Mouse (Mus musculus) heart, postnatal 0 days (tissue): ENCODE measurements around the gene Msrb1. TPM values are rescaled to one million over a fixed set of nuclear protein-coding genes. Genes with fewer than 3 reads are reported as not detected.

Experiments
- ATAC-seq: fragments of 200-750 bp; cut with Nextera tagmentation; 2 replicates; pipeline ENCODE4 v1.8.0; 2017; ENCODE audit warnings: low read depth, moderate number of reproducible peaks, moderate library complexity; ENCODE audit not compliant: insufficient read depth
- DNase-seq: peaks from one replicate; pipeline ENCODE4 v3.0.0-alpha.2; 2016; ENCODE audit warnings: low spot score
- H3K27ac ChIP-seq: fragments of 300-500 bp; sonication (generic); 2 replicates; pipeline ENCODE4 v1.5.1; 2014; ENCODE audit warnings: low read depth, mild to moderate bottlenecking
- H3K27me3 ChIP-seq: fragments of 300-500 bp; sonication (generic); 2 replicates; pipeline ENCODE4 v1.6.1; 2014; ENCODE audit warnings: low read length, mixed read lengths; ENCODE audit not compliant: control insufficient read depth, insufficient read depth
- H3K36me3 ChIP-seq: fragments of 300-500 bp; sonication (generic); replicated peaks from 2 replicates; pipeline ENCODE4 v1.6.1; 2014; ENCODE audit warnings: low read length, mixed read lengths; ENCODE audit not compliant: control insufficient read depth, insufficient read depth
- H3K4me1 ChIP-seq: fragments of 300-500 bp; sonication (generic); 2 replicates; pipeline ENCODE4 v1.6.1; 2014; ENCODE audit warnings: antibody characterized with exemption; ENCODE audit not compliant: control insufficient read depth, insufficient read depth
- H3K4me2 ChIP-seq: fragments of 300-500 bp; sonication (generic); 2 replicates; pipeline ENCODE4 v1.6.1; 2014; ENCODE audit warnings: low read depth, mild to moderate bottlenecking, low read length, moderate library complexity
- H3K4me3 ChIP-seq: fragments of 300-500 bp; sonication (generic); 2 replicates; pipeline ENCODE4 v1.5.1; 2014; ENCODE audit warnings: low read depth, low read length
- H3K9ac ChIP-seq: fragments of 300-500 bp; sonication (generic); replicated peaks from 2 replicates; pipeline ENCODE4 v1.6.1; 2014; ENCODE audit warnings: low read depth, low read length, mixed read lengths
- H3K9me3 ChIP-seq: fragments of 300-500 bp; sonication (generic); replicated peaks from 2 replicates; pipeline ENCODE4 v1.6.1; 2016; ENCODE audit warnings: low read length; ENCODE audit not compliant: control insufficient read depth
- CTCF ChIP-seq: IDR thresholded peaks from 2 replicates; pipeline ENCODE4 v1.5.1; 2016; ENCODE audit warnings: antibody characterized with exemption, control low read depth, low read depth
- EP300 ChIP-seq: IDR thresholded peaks from 2 replicates; pipeline ENCODE4 v1.6.1; 2016; ENCODE audit warnings: antibody characterized with exemption, low read depth
- WGBS: fragments of 180-500 bp; shearing (Covaris S2); extraction: QIAGEN DNeasy Blood & Tissue Kit; methylation state at CpG from one replicate; pipeline ENCODE4 v1.1.7; 2014; 5-methylcytosine and 5-hydroxymethylcytosine counted together
- polyA plus RNA-seq: library from polyadenylated mRNA; unstranded; fragments of >200 nt; fragmentation: Nextera tagmentation; extraction: Ambion mirVana; gene quantifications from 2 replicates; pipeline ENCODE4 v1.2.1, GENCODE M21; 2015
- total RNA-seq: library from RNA; depleted of rRNA; stranded (reverse); fragments of >200 nt; gene quantifications from 2 replicates; pipeline ENCODE4 v1.2.3, GENCODE M21; 2014; ENCODE audit warnings: low replicate concordance

Gene Msrb1
- total and polyA plus RNA-seq, 2 experiments from 2014 or later: 28.5 to 55.7 TPM

DNA sequence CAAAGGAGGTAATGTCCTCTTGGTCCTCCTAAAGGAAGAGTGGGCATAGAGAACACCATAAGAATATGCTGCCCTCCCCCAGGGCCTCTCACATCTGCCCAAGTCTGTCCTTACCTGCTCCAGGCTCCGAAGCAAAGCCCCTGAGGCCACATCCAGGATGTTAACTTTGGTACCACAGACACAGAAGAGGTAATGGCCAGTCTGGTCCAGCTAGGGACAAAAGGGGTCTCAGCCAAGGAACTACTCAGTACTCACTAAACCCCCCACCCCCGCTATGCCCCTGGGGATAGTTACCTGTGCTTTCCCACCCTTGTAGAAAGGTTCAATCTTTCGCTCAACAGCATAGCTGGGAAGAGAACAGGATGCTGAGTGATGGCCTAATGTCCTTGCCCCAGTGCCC is 30.6 kb upstream of the Msrb1 start:
- H3K27ac ChIP-seq: no peak overlapping the region
- no peak for DNase-seq
- H3K9ac ChIP-seq: no peak overlapping the region
- TF ChIP-seq CTCF (no peak), EP300 (no peak)
- no peaks in the 10 kb centered on the region for H3K27me3 ChIP-seq
- H3K4me3 ChIP-seq: no peak overlapping the region
- no peaks in the 10 kb centered on the region for H3K9me3 ChIP-seq
- peaks cover 45% of the 10 kb centered on the region for H3K36me3 ChIP-seq
- ATAC-seq: no peak
- 88% methylated on average over 3 of the region's 3 CpGs for WGBS
- peaks cover 13% of the 10 kb centered on the region; the same call in 1 of the 2 replicates for H3K4me1 ChIP-seq
- no peak overlapping the region for H3K4me2 ChIP-seq

DNA sequence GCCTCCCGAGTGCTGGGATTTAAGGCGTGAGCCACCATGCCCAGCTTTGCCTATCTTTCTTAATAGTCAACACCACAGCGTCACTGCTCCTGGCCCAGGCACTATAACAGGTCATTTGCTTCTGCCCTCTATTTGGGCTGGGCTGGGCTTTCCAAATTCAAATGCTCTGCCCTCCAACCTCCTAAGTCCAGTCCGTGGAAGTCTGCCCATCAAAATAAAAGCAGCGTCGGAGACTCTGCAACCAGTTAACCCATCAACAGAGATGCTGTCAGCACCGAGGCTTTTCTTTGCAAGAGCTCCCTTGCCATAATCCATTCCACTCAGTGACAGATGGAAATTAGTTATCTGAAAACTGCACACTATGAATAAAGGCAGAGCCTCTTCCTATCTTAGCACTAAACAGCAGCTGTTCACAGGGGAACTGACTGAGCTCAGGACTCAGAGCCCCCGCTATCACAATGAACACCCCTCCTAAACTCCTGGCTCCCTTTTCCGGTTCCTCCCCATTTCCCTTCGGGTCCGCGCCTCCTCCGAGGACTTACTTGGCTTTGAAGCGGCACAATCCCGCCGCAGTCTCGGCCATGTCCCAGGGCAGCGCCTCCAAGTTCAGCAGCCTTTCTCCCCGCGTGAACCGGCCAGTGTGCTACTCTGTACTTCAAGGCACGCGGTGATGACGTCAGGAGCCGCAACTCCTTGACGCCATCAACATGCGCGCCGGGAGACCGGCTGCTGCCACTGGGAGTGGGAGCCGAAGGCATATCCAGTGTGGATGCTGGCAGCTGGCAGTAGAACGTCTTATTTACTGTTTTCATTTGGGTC is 29.3 kb upstream of the Msrb1 start, which contains the start of gene Tbl3:
Gene Tbl3 (minus strand): TSS at position 679 of the 819 bp plus-strand sequence.
- TF ChIP-seq EP300 (no peak), CTCF (0 out of 2 replicates have a peak, but pooled peaks have one; percentile 6)
- peaks cover 13% of the 10 kb centered on the region; the same call in 1 of the 2 replicates for H3K4me1 ChIP-seq
- 2% methylated on average over 32 of the region's 32 CpGs for WGBS
- DNase-seq (peak; percentile 92), ATAC-seq (peak; percentile 87)
- no peaks in the 10 kb centered on the region for H3K27me3 ChIP-seq
- H3K36me3 ChIP-seq: peaks cover 31% of the 10 kb centered on the region
- peak within 1 kb of the TSS; percentile 74 for H3K4me2 ChIP-seq
- peak within 1 kb of the TSS; percentile 68 for H3K4me3 ChIP-seq
- peak within 1 kb of the TSS; percentile 79 for H3K27ac ChIP-seq
- peak within 1 kb of the TSS; percentile 73 for H3K9ac ChIP-seq
- no peaks in the 10 kb centered on the region for H3K9me3 ChIP-seq

DNA sequence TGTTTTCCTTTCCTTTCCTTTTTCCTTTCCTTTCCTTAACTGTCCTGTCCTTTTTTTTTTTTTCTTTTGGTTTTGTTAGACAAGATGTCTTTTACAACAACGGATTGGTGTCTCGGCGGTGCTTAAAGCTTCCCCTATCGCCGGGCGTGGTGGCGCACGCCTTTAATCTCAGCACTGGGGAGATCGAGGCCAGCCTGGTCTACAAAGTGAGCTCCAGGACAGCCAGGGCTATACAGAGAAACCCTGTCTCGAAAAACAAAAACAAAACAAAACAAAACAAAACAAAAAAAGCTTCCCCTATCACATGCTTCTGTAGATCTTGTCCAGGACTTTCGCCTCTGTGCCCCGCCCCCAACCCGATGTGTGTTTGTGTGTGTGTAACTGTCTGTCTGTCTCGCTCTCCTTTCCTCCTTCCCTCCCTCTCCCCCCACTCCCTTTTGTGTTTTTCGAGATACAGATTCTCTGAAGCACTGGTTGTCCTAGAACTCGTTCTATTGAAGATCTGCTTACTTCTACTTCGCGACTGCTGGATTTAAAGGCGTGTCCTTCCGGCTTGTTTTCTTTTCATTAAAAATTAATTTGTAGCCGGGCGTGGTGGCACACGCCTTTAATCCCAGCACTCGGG is 28.5 kb upstream of the Msrb1 start:
- peak; percentile 45; the same call in 1 of the 2 replicates for ATAC-seq

DNA sequence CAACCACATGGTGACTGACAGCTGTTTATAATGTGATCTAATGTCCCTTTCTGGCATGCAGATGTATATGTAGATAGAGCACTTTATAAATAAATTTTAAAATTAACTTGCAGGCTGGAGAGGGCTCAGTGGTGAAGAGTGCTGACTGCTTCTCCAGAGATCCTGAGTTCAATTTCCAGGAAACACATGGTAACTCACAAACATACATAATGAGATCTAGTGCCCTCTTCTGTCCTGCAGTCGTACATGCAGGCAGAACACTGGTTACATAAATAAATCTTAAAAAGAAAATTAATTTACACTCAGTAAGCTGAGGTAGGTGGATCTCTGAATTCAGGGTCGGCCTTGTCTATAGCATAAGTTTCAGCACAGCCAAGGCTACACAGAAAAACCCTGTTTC is 27.8 kb upstream of the Msrb1 start:
- H3K9ac ChIP-seq: no peak overlapping the region
- WGBS: 24% methylated on average over 2 of the region's 2 CpGs

More for the DNA sequence above, 28.5 kb upstream of the Msrb1 start:
- Histone ChIP-seq H3K36me3 (peaks cover 24% of the 10 kb centered on the region), H3K4me1 (peaks cover 13% of the 10 kb centered on the region; the same call in 1 of the 2 replicates), H3K9me3 (no peaks in the 10 kb centered on the region), H3K4me2 (peak overlapping the region; percentile 74), H3K4me3 (peak overlapping the region; percentile 68), H3K27me3 (no peaks in the 10 kb centered on the region), H3K27ac (peak overlapping the region; percentile 79), H3K9ac (peak overlapping the region; percentile 73)
- WGBS: 4% methylated on average over 24 of the region's 24 CpGs
- DNase-seq: no peak
- TF ChIP-seq CTCF (no peak), EP300 (no peak)

DNA sequence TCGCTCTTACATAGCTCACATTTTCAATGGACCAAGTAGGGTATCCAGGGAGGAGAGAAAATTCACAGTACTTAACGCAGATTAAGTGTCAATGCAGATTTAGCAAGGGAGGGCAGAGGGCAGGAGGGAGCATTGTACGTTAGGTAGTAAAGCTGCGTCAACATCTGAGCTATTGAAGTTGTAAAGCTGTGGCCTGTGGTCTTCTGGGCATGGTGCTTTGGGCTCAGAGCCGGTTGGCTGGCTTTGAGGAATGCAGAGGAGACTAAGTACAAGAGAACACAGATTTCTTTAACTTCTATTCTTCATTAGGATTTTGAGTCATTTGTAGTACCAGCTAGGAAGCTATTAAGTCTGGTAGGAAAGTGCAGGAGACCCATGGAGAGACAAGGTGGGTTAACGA is 20.9 kb upstream of the Msrb1 start:
- ATAC-seq (no peak), DNase-seq (no peak)
- Histone ChIP-seq H3K4me3 (no peak overlapping the region), H3K27me3 (no peaks in the 10 kb centered on the region), H3K36me3 (no peaks in the 10 kb centered on the region), H3K27ac (no peak overlapping the region), H3K9me3 (no peaks in the 10 kb centered on the region), H3K9ac (no peak overlapping the region), H3K4me1 (no peaks in the 10 kb centered on the region), H3K4me2 (no peak overlapping the region)
- 80% methylated on average over 6 of the region's 6 CpGs for WGBS
- TF ChIP-seq CTCF: no peak
- TF ChIP-seq EP300: no peak

More for the DNA sequence above, 27.8 kb upstream of the Msrb1 start:
- TF ChIP-seq CTCF (peak; percentile 46), EP300 (no peak)
- no peak overlapping the region; the same call in 1 of the 2 replicates for H3K4me3 ChIP-seq
- peaks cover 13% of the 10 kb centered on the region; the same call in 1 of the 2 replicates for H3K4me1 ChIP-seq
- no peaks in the 10 kb centered on the region for H3K27me3 ChIP-seq
- H3K4me2 ChIP-seq: no peak overlapping the region
- ATAC-seq (no peak), DNase-seq (peak; percentile 62)
- no peak overlapping the region for H3K27ac ChIP-seq
- H3K9me3 ChIP-seq: no peaks in the 10 kb centered on the region
- H3K36me3 ChIP-seq: peaks cover 20% of the 10 kb centered on the region
